Mouse (Mus musculus): Measurements from ENCODE around the gene Prokr2. TPM values are rescaled to one million over a fixed set of nuclear protein-coding genes. Genes with fewer than 3 reads are reported as not detected.
A peak's percentile ranks its signal among the peaks of the same experiment; 100 is the strongest.
"Not testable (repeated sequence)": the region's sequence is repeated elsewhere in the genome, so short reads cannot be mapped to it uniquely, and the experiment has no call there.

The Prokr2 gene
- polyA plus RNA-seq, 1 experiment from 2014 or later = 0.48 TPM

DNA sequence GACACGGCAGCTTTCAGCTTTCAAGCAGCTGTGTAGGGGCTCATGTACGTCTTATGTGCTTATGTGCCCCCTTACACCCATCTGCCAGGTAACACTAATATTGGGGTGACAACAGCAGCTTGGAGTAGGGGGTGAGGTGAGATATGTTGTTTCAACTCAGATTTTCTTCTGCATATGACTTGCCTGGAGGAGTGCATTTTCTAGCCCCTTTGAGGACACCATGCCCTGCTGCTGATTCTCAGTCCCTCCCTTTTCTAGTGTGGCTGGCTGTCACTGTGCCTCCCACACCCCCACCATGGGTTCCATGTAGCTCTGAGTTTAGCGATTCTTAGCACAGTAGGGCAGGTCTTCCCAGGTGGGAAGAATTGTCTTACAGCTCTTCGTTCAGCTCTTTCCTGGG is 83.8 kb downstream of the Prokr2 start:
- H3K4me1 ChIP-seq (replicated peaks; ENCODE audit: control insufficient read depth, insufficient read depth, low read length) = 0 out of 2 replicates have a peak, but pooled peaks cover 1% of the 10 kb centered on the region
- H3K27ac ChIP-seq (ENCODE audit: low read length) = no peak overlapping the region
- no peaks in the 10 kb centered on the region for H3K27me3 ChIP-seq (ENCODE audit: control insufficient read depth, insufficient read depth, low read depth, low read length)
- H3K4me3 ChIP-seq (ENCODE audit: low read length) = no peak overlapping the region
- ATAC-seq (ENCODE audit: low read depth) = no peak
- 94% methylated on average over 4 of the region's 4 CpGs for WGBS
- no peak overlapping the region for H3K4me2 ChIP-seq (ENCODE audit: low read depth, low read length)
- H3K9me3 ChIP-seq (ENCODE audit: control insufficient read depth, low read length) = no peaks in the 10 kb centered on the region
- H3K9ac ChIP-seq (ENCODE audit: low read length) = no peak overlapping the region
- peaks cover 22% of the 10 kb centered on the region for H3K36me3 ChIP-seq (ENCODE audit: control insufficient read depth, insufficient read depth, low read length)

DNA sequence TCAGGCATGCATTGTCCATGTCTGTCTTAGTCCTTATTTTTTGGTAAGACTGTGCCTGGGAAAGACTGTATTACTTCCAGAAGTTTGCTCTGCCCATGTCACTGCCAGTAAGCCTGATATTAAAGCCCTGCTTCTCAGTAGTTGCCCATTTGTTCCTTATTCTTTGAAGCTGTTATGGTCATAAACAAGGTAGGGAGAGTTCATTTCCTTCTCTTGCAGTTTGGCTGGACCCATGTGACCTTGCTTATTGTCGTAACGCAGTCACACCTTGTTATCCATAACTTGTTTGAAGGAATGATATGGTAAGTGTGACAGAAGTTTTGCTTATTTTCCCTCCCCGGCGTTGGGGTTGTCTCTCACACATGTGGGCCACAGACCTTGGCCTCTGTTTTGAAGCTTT is 87.0 kb downstream of the Prokr2 start:
- 0 out of 2 replicates have a peak, but pooled peaks cover 2% of the 10 kb centered on the region for H3K4me1 ChIP-seq (replicated peaks; ENCODE audit: control insufficient read depth, insufficient read depth, low read length)
- WGBS = 81% methylated on average over 4 of the region's 4 CpGs
- no peak overlapping the region for H3K27ac ChIP-seq (ENCODE audit: low read length)
- H3K4me2 ChIP-seq (ENCODE audit: low read depth, low read length) = no peak overlapping the region
- no peak overlapping the region for H3K4me3 ChIP-seq (ENCODE audit: low read length)
- no peaks in the 10 kb centered on the region for H3K9me3 ChIP-seq (ENCODE audit: control insufficient read depth, low read length)
- no peaks in the 10 kb centered on the region for H3K27me3 ChIP-seq (ENCODE audit: control insufficient read depth, insufficient read depth, low read depth, low read length)
- H3K9ac ChIP-seq (ENCODE audit: low read length) = no peak overlapping the region
- ATAC-seq (ENCODE audit: low read depth) = no peak
- H3K36me3 ChIP-seq (ENCODE audit: control insufficient read depth, insufficient read depth, low read length) = peaks cover 24% of the 10 kb centered on the region

- no peak overlapping the region for H3K4me3 ChIP-seq (ENCODE audit: low read length)
- no peak overlapping the region for H3K4me2 ChIP-seq (ENCODE audit: low read depth, low read length)
- no peak for ATAC-seq (ENCODE audit: low read depth)
- peaks cover 16% of the 10 kb centered on the region for H3K4me1 ChIP-seq (replicated peaks; ENCODE audit: control insufficient read depth, insufficient read depth, low read length)
- H3K27ac ChIP-seq (ENCODE audit: low read length) = no peak overlapping the region
- no peaks in the 10 kb centered on the region for H3K9me3 ChIP-seq (ENCODE audit: control insufficient read depth, low read length)
- H3K36me3 ChIP-seq (ENCODE audit: control insufficient read depth, insufficient read depth, low read length) = peaks cover 13% of the 10 kb centered on the region
- no peaks in the 10 kb centered on the region for H3K27me3 ChIP-seq (ENCODE audit: control insufficient read depth, insufficient read depth, low read depth, low read length)
- 88% methylated on average over 10 of the region's 10 CpGs for WGBS
- no peak overlapping the region for H3K9ac ChIP-seq (ENCODE audit: low read length)
Measured at GRCm38 (mm10) chr2:132293694-132294450, 91.4 kb downstream of the Prokr2 start.

DNA sequence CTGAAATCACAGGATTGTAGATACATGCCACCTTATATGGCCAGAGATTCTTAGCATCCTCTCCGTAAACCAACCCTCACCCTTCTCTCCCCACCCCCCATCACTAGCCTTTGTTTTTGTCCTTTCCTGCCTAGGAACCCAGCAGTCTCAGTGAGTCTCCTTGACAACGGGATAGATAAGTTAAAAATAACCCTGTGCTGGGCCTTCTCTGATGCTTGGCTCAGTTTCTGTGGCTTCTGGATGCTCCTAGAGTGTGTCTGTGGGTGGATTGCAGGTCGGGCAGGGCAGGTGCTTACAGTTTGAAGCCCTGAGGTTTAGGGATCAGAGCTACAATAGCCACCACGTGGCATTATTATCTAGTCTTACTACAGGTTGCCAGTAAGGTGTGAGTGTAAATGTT is 93.2 kb downstream of the Prokr2 start:
- Histone ChIP-seq H3K36me3 (ENCODE audit: control insufficient read depth, insufficient read depth, low read length) (peaks cover 3% of the 10 kb centered on the region), H3K4me3 (ENCODE audit: low read length) (no peak overlapping the region), H3K9me3 (ENCODE audit: control insufficient read depth, low read length) (no peaks in the 10 kb centered on the region), H3K4me1 (replicated peaks; ENCODE audit: control insufficient read depth, insufficient read depth, low read length) (peaks cover 16% of the 10 kb centered on the region), H3K27me3 (ENCODE audit: control insufficient read depth, insufficient read depth, low read depth, low read length) (no peaks in the 10 kb centered on the region), H3K27ac (ENCODE audit: low read length) (no peak overlapping the region), H3K9ac (ENCODE audit: low read length) (no peak overlapping the region), H3K4me2 (ENCODE audit: low read depth, low read length) (no peak overlapping the region)
- 24% methylated on average over 4 of the region's 4 CpGs for WGBS
- 0 out of 2 replicates have a peak, but pooled peaks have one; percentile 26 for ATAC-seq (ENCODE audit: low read depth)

- Histone ChIP-seq H3K4me3 (ENCODE audit: low read length) (no peak overlapping the region), H3K4me2 (ENCODE audit: low read depth, low read length) (no peak overlapping the region), H3K27ac (ENCODE audit: low read length) (no peak overlapping the region), H3K36me3 (ENCODE audit: control insufficient read depth, insufficient read depth, low read length) (peaks cover 3% of the 10 kb centered on the region), H3K9me3 (ENCODE audit: control insufficient read depth, low read length) (no peaks in the 10 kb centered on the region; the same call in 1 of the 2 replicates), H3K27me3 (ENCODE audit: control insufficient read depth, insufficient read depth, low read depth, low read length) (no peaks in the 10 kb centered on the region), H3K4me1 (replicated peaks; ENCODE audit: control insufficient read depth, insufficient read depth, low read length) (peaks cover 14% of the 10 kb centered on the region), H3K9ac (ENCODE audit: low read length) (no peak overlapping the region)
- peak; percentile 58 for ATAC-seq (ENCODE audit: low read depth)
- WGBS = 54% methylated on average over 3 of the region's 3 CpGs
Measured at GRCm38 (mm10) chr2:132291265-132291664, 94.0 kb downstream of the Prokr2 start.

GRCm38 (mm10) chr2:132290808-132291207 is 94.4 kb downstream of the Prokr2 start:
- no peak overlapping the region for H3K9ac ChIP-seq (ENCODE audit: low read length)
- no peak overlapping the region for H3K27ac ChIP-seq (ENCODE audit: low read length)
- no peak for ATAC-seq (ENCODE audit: low read depth)
- H3K9me3 ChIP-seq (ENCODE audit: control insufficient read depth, low read length) = no peaks in the 10 kb centered on the region; the same call in 1 of the 2 replicates
- H3K4me3 ChIP-seq (ENCODE audit: low read length) = no peak overlapping the region
- 53% methylated on average over 6 of the region's 6 CpGs for WGBS
- no peak overlapping the region for H3K4me2 ChIP-seq (ENCODE audit: low read depth, low read length)
- H3K27me3 ChIP-seq (ENCODE audit: control insufficient read depth, insufficient read depth, low read depth, low read length) = no peaks in the 10 kb centered on the region
- H3K36me3 ChIP-seq (ENCODE audit: control insufficient read depth, insufficient read depth, low read length) = peaks cover 3% of the 10 kb centered on the region
- H3K4me1 ChIP-seq (replicated peaks; ENCODE audit: control insufficient read depth, insufficient read depth, low read length) = peaks cover 14% of the 10 kb centered on the region

GRCm38 (mm10) chr2:132289213-132289612 is 96.0 kb downstream of the Prokr2 start:
- H3K4me1 ChIP-seq (replicated peaks; ENCODE audit: control insufficient read depth, insufficient read depth, low read length) = peaks cover 28% of the 10 kb centered on the region
- not testable (repeated sequence) for H3K4me3 ChIP-seq (ENCODE audit: low read length); H3K27me3 ChIP-seq (ENCODE audit: control insufficient read depth, insufficient read depth, low read depth, low read length); H3K9me3 ChIP-seq (ENCODE audit: control insufficient read depth, low read length); H3K27ac ChIP-seq (ENCODE audit: low read length); H3K4me2 ChIP-seq (ENCODE audit: low read depth, low read length); H3K9ac ChIP-seq (ENCODE audit: low read length); ATAC-seq (ENCODE audit: low read depth); H3K36me3 ChIP-seq (ENCODE audit: control insufficient read depth, insufficient read depth, low read length)
- 55% methylated on average over 5 of the region's 7 CpGs for WGBS

Other genes with a start within 250 kb of the Prokr2 start
- 11.1 and 12.1 TPM in 2 replicates for gene Slc23a2, start 240.3 kb downstream of the Prokr2 start, polyA plus RNA-seq (2015; fragmentation: Nextera tagmentation; extraction: Ambion mirVana)
- 45.3 and 49.3 TPM in 2 replicates for gene Tmem230, start 137.6 kb downstream of the Prokr2 start, polyA plus RNA-seq (2015; fragmentation: Nextera tagmentation; extraction: Ambion mirVana)
- 239 and 250 TPM in 2 replicates for gene Pcna, start 132.1 kb downstream of the Prokr2 start, polyA plus RNA-seq (2015; fragmentation: Nextera tagmentation; extraction: Ambion mirVana)
- gene Cds2, start 122.3 kb downstream of the Prokr2 start, polyA plus RNA-seq (2015; fragmentation: Nextera tagmentation; extraction: Ambion mirVana) = 19.9 and 22.1 TPM in 2 replicates
- 28.7 and 31.3 TPM in 2 replicates for gene Gpcpd1, start 202.3 kb upstream of the Prokr2 start, polyA plus RNA-seq (2015; fragmentation: Nextera tagmentation; extraction: Ambion mirVana)

Data from lung, embryonic 16.5 days (tissue).